Mouse (Mus musculus): ENCODE data around the gene Ccdc85c.

DNA sequence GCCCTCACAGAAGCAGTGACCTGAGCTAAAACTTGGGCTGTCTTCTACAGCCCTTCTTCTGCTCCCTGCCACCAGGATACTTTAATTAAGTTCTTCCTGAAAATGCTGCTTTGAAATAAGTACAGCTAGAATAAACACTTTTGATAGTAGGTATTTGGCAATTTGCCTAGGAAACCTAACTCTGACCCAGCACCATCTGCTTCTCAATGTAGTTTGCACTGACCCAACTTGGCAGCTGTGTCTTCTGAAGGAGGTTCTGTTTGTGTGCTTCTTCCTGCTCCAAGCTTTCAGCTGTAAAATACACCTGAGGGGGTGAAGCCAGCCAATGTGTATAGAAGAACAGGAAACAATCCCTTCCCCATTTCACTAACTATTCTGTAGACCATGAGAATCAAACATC is 103.9 kb downstream of the Ccdc85c start:
- no peak for TF ChIP-seq ETS1 (conservative IDR thresholded peaks at IDR 0.05; ENCODE audit: low read depth, low read length)
- TF ChIP-seq ZC3H11A (IDR thresholded peaks at IDR 0.05; ENCODE audit: low read depth, low read length), result no peak
- no peak for TF ChIP-seq HCFC1 (IDR thresholded peaks at IDR 0.05; ENCODE audit: low read depth, low read length)
- no peak for TF ChIP-seq POLR2A (IDR thresholded peaks at IDR 0.05; ENCODE audit: low read depth, low read length)
- no peak for TF ChIP-seq KAT2A (IDR thresholded peaks at IDR 0.05; ENCODE audit: insufficient replicate concordance, low read length)
- TF ChIP-seq RCOR1 (conservative IDR thresholded peaks at IDR 0.05; ENCODE audit: low read depth, low read length), result no peak
- no peak for TF ChIP-seq CTCF (conservative IDR thresholded peaks at IDR 0.05 in 1 of 2, IDR thresholded peaks at IDR 0.05 in 1 of 2; ENCODE audit: low read depth in 2 of 2, low read length in 2 of 2)
- no peak for TF ChIP-seq ZNF384 (IDR thresholded peaks at IDR 0.05; ENCODE audit: low read depth, low read length)
- TF ChIP-seq EP300 (IDR thresholded peaks at IDR 0.05; ENCODE audit: low read length), result no peak
- TF ChIP-seq USF1 (IDR thresholded peaks at IDR 0.05; ENCODE audit: low read depth, low read length), result no peak
- TF ChIP-seq TCF12 (IDR thresholded peaks at IDR 0.05; ENCODE audit: low read depth, low read length), result no peak
- TF ChIP-seq MYC (IDR thresholded peaks at IDR 0.05; ENCODE audit: low read depth, low read length), result no peak

Data from CH12.LX (cell line).